Comparison of ENCODE assay signal across 31 mouse cellular contexts in genomic region chr4:151070962-151071361, GRCm38 (mm10). TPM values are rescaled to one million over a fixed set of nuclear protein-coding genes. Genes with fewer than 3 reads are reported as not detected.
"Had no signal": no experiment of that assay in that cellular context is flagged by ENCODE, and none has a peak within 500 bp of the region (broad histone marks: within the 10 kb centered on the region; RNA-seq: fewer than 3 reads in every experiment).

No protein-coding gene starts in this region.

- H3K9ac ChIP-seq: limb, embryonic 12.5 days; limb, embryonic 15.5 days; liver, embryonic 14.5 days; liver, postnatal 0 days; lung, embryonic 14.5 days; midbrain, embryonic 15.5 days; neural tube, embryonic 13.5 days had no signal

- H3K36me3 ChIP-seq: limb, embryonic 15.5 days had no signal

- H3K4me2 ChIP-seq: limb, embryonic 12.5 days; limb, embryonic 15.5 days; liver, embryonic 11.5 days; lung, embryonic 14.5 days; midbrain, embryonic 11.5 days; midbrain, embryonic 15.5 days; neural tube, embryonic 13.5 days had no signal

- H3K27me3 ChIP-seq: limb, embryonic 12.5 days; limb, embryonic 15.5 days; midbrain, embryonic 15.5 days; neural tube, embryonic 13.5 days had no signal

- H3K27ac ChIP-seq: limb, embryonic 12.5 days; limb, embryonic 15.5 days; liver, embryonic 14.5 days; midbrain, embryonic 15.5 days; neural tube, embryonic 13.5 days had no signal

- ATAC-seq: liver, postnatal 0 days; lung, postnatal 0 days; midbrain, embryonic 15.5 days had no signal

- DNase-seq: kidney, adult 18-20 months; kidney, adult 9 months; kidney, postnatal 14 days; left cerebral cortex, postnatal 4 days; liver, postnatal 0 days; lung, embryonic 14.5 days; lung, postnatal 36 days; thymus, adult 18-20 months; thymus, postnatal 36 days had no signal

- H3K4me3 ChIP-seq: limb, embryonic 12.5 days; limb, embryonic 15.5 days; midbrain, embryonic 15.5 days; myocyte; neural tube, embryonic 13.5 days had no signal

- H3K4me1 ChIP-seq: limb, embryonic 12.5 days; limb, embryonic 15.5 days; midbrain, embryonic 15.5 days; neural tube, embryonic 13.5 days had no signal

- H3K9me3 ChIP-seq: limb, embryonic 12.5 days; limb, embryonic 15.5 days; midbrain, embryonic 15.5 days; neural tube, embryonic 13.5 days had no signal

RNA-seq across cellular contexts. Expression of gene Gm13090, which starts 18.4 kb away (rescaled TPM):
- total RNA-seq: layer of hippocampus, adult 8-10 months; layer of hippocampus, postnatal 14 days; left cerebral cortex, adult 8-10 months; left cerebral cortex, postnatal 14 days; left cerebral cortex, postnatal 4 days; megakaryocyte-erythroid progenitor cell, adult 5-6 weeks; neutrophil, adult 5-6 weeks had no signal
- polyA plus RNA-seq: kidney, embryonic 16.5 days; large intestine, adult 2 months; limb, embryonic 12.5 days; limb, embryonic 15.5 days; liver, embryonic 11.5 days; liver, embryonic 14.5 days; liver, postnatal 0 days; lung, embryonic 14.5 days; lung, postnatal 0 days; midbrain, embryonic 11.5 days; myocyte; small intestine, adult 2 months; spleen, adult 2 months; stomach, embryonic 16.5 days; testis, adult 2 months; urinary bladder, adult 2 months had no signal
